Mouse (Mus musculus): ENCODE results near the gene Sncg. TPM values are rescaled to one million over a fixed set of nuclear protein-coding genes. Genes with fewer than 3 reads are reported as not detected.

Sncg gene
- polyA plus RNA-seq, 1 experiment from 2014 or later: 7.0 TPM

- 90% methylated on average over 6 of the region's 6 CpGs for WGBS
- ATAC-seq (ENCODE audit: low FRiP score, low TSS enrichment): no peak
- Histone ChIP-seq H3K27ac (ENCODE audit: low read length) (no peak overlapping the region), H3K27me3 (ENCODE audit: insufficient read depth, low read length) (no peaks in the 10 kb centered on the region), H3K4me3 (ENCODE audit: low read length) (no peak overlapping the region), H3K4me1 (ENCODE audit: insufficient read depth, low read length) (no peaks in the 10 kb centered on the region), H3K36me3 (ENCODE audit: insufficient read depth, low read length) (peaks cover 12% of the 10 kb centered on the region), H3K9ac (replicated peaks; ENCODE audit: low read length) (no peak overlapping the region), H3K9me3 (ENCODE audit: low read length) (no peaks in the 10 kb centered on the region), H3K4me2 (replicated peaks; ENCODE audit: low read depth, low read length) (no peak overlapping the region)
Observed at GRCm38 (mm10) chr14:34399301-34399700, 24.7 kb upstream of the Sncg start.

- Histone ChIP-seq H3K27me3 (ENCODE audit: insufficient read depth, low read length) (no peaks in the 10 kb centered on the region), H3K4me3 (ENCODE audit: low read length) (no peak overlapping the region), H3K9ac (replicated peaks; ENCODE audit: low read length) (no peak overlapping the region), H3K4me1 (ENCODE audit: insufficient read depth, low read length) (no peaks in the 10 kb centered on the region), H3K27ac (ENCODE audit: low read length) (no peak overlapping the region), H3K9me3 (ENCODE audit: low read length) (no peaks in the 10 kb centered on the region), H3K36me3 (ENCODE audit: insufficient read depth, low read length) (peaks cover 12% of the 10 kb centered on the region), H3K4me2 (replicated peaks; ENCODE audit: low read depth, low read length) (no peak overlapping the region)
- WGBS: 90% methylated on average over 21 of the region's 21 CpGs
- ATAC-seq (ENCODE audit: low FRiP score, low TSS enrichment): no peak
Observed at GRCm38 (mm10) chr14:34398901-34399300, 24.3 kb upstream of the Sncg start.

- WGBS: 94% methylated on average over 5 of the region's 5 CpGs
- Histone ChIP-seq H3K4me3 (ENCODE audit: low read length) (no peak overlapping the region), H3K9ac (replicated peaks; ENCODE audit: low read length) (no peak overlapping the region), H3K36me3 (ENCODE audit: insufficient read depth, low read length) (peaks cover 10% of the 10 kb centered on the region), H3K4me1 (ENCODE audit: insufficient read depth, low read length) (no peaks in the 10 kb centered on the region; the same call in 1 of the 2 replicates), H3K27me3 (ENCODE audit: insufficient read depth, low read length) (no peaks in the 10 kb centered on the region), H3K27ac (ENCODE audit: low read length) (no peak overlapping the region), H3K9me3 (ENCODE audit: low read length) (no peaks in the 10 kb centered on the region), H3K4me2 (replicated peaks; ENCODE audit: low read depth, low read length) (no peak overlapping the region)
- no peak for ATAC-seq (ENCODE audit: low FRiP score, low TSS enrichment)
Observed at GRCm38 (mm10) chr14:34397871-34398270, 23.3 kb upstream of the Sncg start.

- H3K36me3 ChIP-seq (ENCODE audit: insufficient read depth, low read length): no peaks in the 10 kb centered on the region; the same call in 1 of the 2 replicates
- WGBS: 63% methylated on average over 4 of the region's 4 CpGs
Observed at GRCm38 (mm10) chr14:34393295-34393694, 18.7 kb upstream of the Sncg start.

GRCm38 (mm10) chr14:34382921-34383704 is 8.5 kb upstream of the Sncg start:
- ATAC-seq (ENCODE audit: low FRiP score, low TSS enrichment): no peak
- Histone ChIP-seq H3K4me1 (ENCODE audit: insufficient read depth, low read length) (peaks cover 12% of the 10 kb centered on the region), H3K27me3 (ENCODE audit: insufficient read depth, low read length) (no peaks in the 10 kb centered on the region), H3K9ac (replicated peaks; ENCODE audit: low read length) (no peak overlapping the region), H3K4me3 (ENCODE audit: low read length) (no peak overlapping the region), H3K4me2 (replicated peaks; ENCODE audit: low read depth, low read length) (no peak overlapping the region), H3K36me3 (ENCODE audit: insufficient read depth, low read length) (no peaks in the 10 kb centered on the region), H3K27ac (ENCODE audit: low read length) (no peak overlapping the region), H3K9me3 (ENCODE audit: low read length) (no peaks in the 10 kb centered on the region; the same call in 1 of the 2 replicates)
- 93% methylated on average over 9 of the region's 9 CpGs for WGBS

More at GRCm38 (mm10) chr14:34393295-34393694, 18.7 kb upstream of the Sncg start:
- H3K9ac ChIP-seq (replicated peaks; ENCODE audit: low read length): no peak overlapping the region
- H3K4me1 ChIP-seq (ENCODE audit: insufficient read depth, low read length): no peaks in the 10 kb centered on the region; the same call in 1 of the 2 replicates
- no peak overlapping the region for H3K4me2 ChIP-seq (replicated peaks; ENCODE audit: low read depth, low read length)
- H3K9me3 ChIP-seq (ENCODE audit: low read length): peaks cover 8% of the 10 kb centered on the region
- H3K4me3 ChIP-seq (ENCODE audit: low read length): no peak overlapping the region
- H3K27me3 ChIP-seq (ENCODE audit: insufficient read depth, low read length): no peaks in the 10 kb centered on the region
- ATAC-seq (ENCODE audit: low FRiP score, low TSS enrichment): 0 out of 2 replicates have a peak, but pooled peaks have one; percentile 16
- no peak overlapping the region for H3K27ac ChIP-seq (ENCODE audit: low read length)

GRCm38 (mm10) chr14:34378560-34379331 is 4.2 kb upstream of the Sncg start:
- peak; percentile 84 for ATAC-seq (ENCODE audit: low FRiP score, low TSS enrichment)
- Histone ChIP-seq H3K36me3 (ENCODE audit: insufficient read depth, low read length) (no peaks in the 10 kb centered on the region), H3K27me3 (ENCODE audit: insufficient read depth, low read length) (no peaks in the 10 kb centered on the region), H3K4me2 (replicated peaks; ENCODE audit: low read depth, low read length) (peak overlapping the region; percentile 39), H3K9me3 (ENCODE audit: low read length) (no peaks in the 10 kb centered on the region; the same call in 1 of the 2 replicates), H3K4me1 (ENCODE audit: insufficient read depth, low read length) (peaks cover 27% of the 10 kb centered on the region), H3K27ac (ENCODE audit: low read length) (peak overlapping the region; percentile 91), H3K4me3 (ENCODE audit: low read length) (peak overlapping the region; percentile 1; the same call in 1 of the 2 replicates), H3K9ac (replicated peaks; ENCODE audit: low read length) (peak overlapping the region; percentile 49)
- 5% methylated on average over 11 of the region's 11 CpGs for WGBS

GRCm38 (mm10) chr14:34377121-34377520 is 2.5 kb upstream of the Sncg start:
- Histone ChIP-seq H3K4me3 (ENCODE audit: low read length) (peak overlapping the region; percentile 27), H3K36me3 (ENCODE audit: insufficient read depth, low read length) (no peaks in the 10 kb centered on the region), H3K4me1 (ENCODE audit: insufficient read depth, low read length) (peaks cover 28% of the 10 kb centered on the region), H3K4me2 (replicated peaks; ENCODE audit: low read depth, low read length) (peak overlapping the region; percentile 39), H3K27ac (ENCODE audit: low read length) (peak overlapping the region; percentile 27; the same call in 1 of the 2 replicates), H3K27me3 (ENCODE audit: insufficient read depth, low read length) (no peaks in the 10 kb centered on the region), H3K9me3 (ENCODE audit: low read length) (no peaks in the 10 kb centered on the region), H3K9ac (replicated peaks; ENCODE audit: low read length) (peak overlapping the region; percentile 40; the same call in 1 of the 2 replicates)
- WGBS: 70% methylated on average over 4 of the region's 4 CpGs
- ATAC-seq (ENCODE audit: low FRiP score, low TSS enrichment): no peak

- Histone ChIP-seq H3K27ac (ENCODE audit: low read length) (no peak overlapping the region), H3K4me3 (ENCODE audit: low read length) (peak overlapping the region; percentile 27), H3K9ac (replicated peaks; ENCODE audit: low read length) (peak overlapping the region; percentile 19; the same call in 1 of the 2 replicates), H3K4me2 (replicated peaks; ENCODE audit: low read depth, low read length) (peak overlapping the region; percentile 39), H3K4me1 (ENCODE audit: insufficient read depth, low read length) (peaks cover 28% of the 10 kb centered on the region), H3K27me3 (ENCODE audit: insufficient read depth, low read length) (no peaks in the 10 kb centered on the region), H3K36me3 (ENCODE audit: insufficient read depth, low read length) (no peaks in the 10 kb centered on the region), H3K9me3 (ENCODE audit: low read length) (no peaks in the 10 kb centered on the region)
- no peak for ATAC-seq (ENCODE audit: low FRiP score, low TSS enrichment)
- 64% methylated on average over 5 of the region's 5 CpGs for WGBS
Observed at GRCm38 (mm10) chr14:34375941-34376340, 1.4 kb upstream of the Sncg start.

- H3K36me3 ChIP-seq (ENCODE audit: insufficient read depth, low read length): no peaks in the 10 kb centered on the region
- peak within 1 kb of the TSS; percentile 39 for H3K4me2 ChIP-seq (replicated peaks; ENCODE audit: low read depth, low read length)
- peak within 1 kb of the TSS; percentile 19; the same call in 1 of the 2 replicates for H3K9ac ChIP-seq (replicated peaks; ENCODE audit: low read length)
- WGBS: 69% methylated on average over 13 of the region's 13 CpGs
- peaks cover 28% of the 10 kb centered on the region for H3K4me1 ChIP-seq (ENCODE audit: insufficient read depth, low read length)
- peak within 1 kb of the TSS; percentile 27; the same call in 1 of the 2 replicates for H3K27ac ChIP-seq (ENCODE audit: low read length)
- no peak for ATAC-seq (ENCODE audit: low FRiP score, low TSS enrichment)
- peak within 1 kb of the TSS; percentile 27 for H3K4me3 ChIP-seq (ENCODE audit: low read length)
- H3K27me3 ChIP-seq (ENCODE audit: insufficient read depth, low read length): no peaks in the 10 kb centered on the region
- no peaks in the 10 kb centered on the region for H3K9me3 ChIP-seq (ENCODE audit: low read length)
Observed at GRCm38 (mm10) chr14:34375415-34375904, 871 bp upstream of the Sncg start, which contains the start of gene Mmrn2. Gene Mmrn2, plus strand, starts transcription at chr14:34375465.

All from kidney, embryonic 16.5 days (tissue).